Mouse (Mus musculus) myocyte (in vitro differentiated cells): Measurements from ENCODE around the gene Slc39a11.

ENCODE experiments used
- E2F4 ChIP-seq: IDR thresholded peaks from one replicate; pipeline ENCODE4 v1.6.1; 2011; ENCODE audit warnings: mild to moderate bottlenecking, control low read depth, moderate library complexity; ENCODE audit not compliant: insufficient read depth
- MYOG ChIP-seq, 3 experiments: IDR thresholded peaks; one replicate each; pipeline ENCODE4 v1.6.1; 2011; ENCODE audit warnings: control low read depth in 2 of 3, low read depth in 2 of 3, mild to moderate bottlenecking in 2 of 3; ENCODE audit not compliant: insufficient read length in 2 of 3, control insufficient read depth in 1 of 3, insufficient read depth in 1 of 3
- TCF12 ChIP-seq: IDR thresholded peaks from one replicate; pipeline ENCODE4 v1.6.1; 2011; ENCODE audit warnings: mild to moderate bottlenecking, control low read depth; ENCODE audit not compliant: poor library complexity, insufficient read depth, severe bottlenecking

GRCm38 (mm10) chr11:113669711-113670110, 19.8 kb upstream of the Slc39a11 start:
- TF ChIP-seq TCF12 (no peak), E2F4 (no peak), MYOG (IDR thresholded peaks at IDR 0.05; ENCODE audit: control insufficient read depth in 1 of 3, insufficient read depth in 1 of 3, insufficient read length in 2 of 3, low read depth in 2 of 3) (no peak)
